Mouse (Mus musculus): Measurements from ENCODE around the gene Agpat4.

The Agpat4 gene

GRCm38 (mm10) chr17:12182702-12183485 lies 64.4 kb downstream of the Agpat4 start:
- DNase-seq (ENCODE audit: extremely low read depth, insufficient read length, low spot score): no peak

GRCm38 (mm10) chr17:12184283-12184682 lies 65.8 kb downstream of the Agpat4 start:
- DNase-seq (ENCODE audit: extremely low read depth, insufficient read length, low spot score): no peak

- no peak for DNase-seq (ENCODE audit: extremely low read depth, insufficient read length, low spot score)
These were observed 67.4 kb downstream of the Agpat4 start for GRCm38 (mm10) chr17:12185855-12186254.

- no peak for DNase-seq (ENCODE audit: extremely low read depth, insufficient read length, low spot score)
These were observed 67.8 kb downstream of the Agpat4 start for GRCm38 (mm10) chr17:12186341-12186740.

GRCm38 (mm10) chr17:12187782-12188181 lies 69.3 kb downstream of the Agpat4 start:
- no peak for DNase-seq (ENCODE audit: extremely low read depth, insufficient read length, low spot score)

- no peak for DNase-seq (ENCODE audit: extremely low read depth, insufficient read length, low spot score)
These were observed 76.6 kb downstream of the Agpat4 start for GRCm38 (mm10) chr17:12195137-12195536.

GRCm38 (mm10) chr17:12195604-12196003 lies 77.1 kb downstream of the Agpat4 start:
- no peak for DNase-seq (ENCODE audit: extremely low read depth, insufficient read length, low spot score)

- DNase-seq (ENCODE audit: extremely low read depth, insufficient read length, low spot score): no peak
These were observed 81.4 kb downstream of the Agpat4 start for GRCm38 (mm10) chr17:12199933-12200332.

- DNase-seq (ENCODE audit: extremely low read depth, insufficient read length, low spot score): no peak
These were observed 82.6 kb downstream of the Agpat4 start for GRCm38 (mm10) chr17:12201086-12201485.

- no peak for DNase-seq (ENCODE audit: extremely low read depth, insufficient read length, low spot score)
These were observed 85.0 kb downstream of the Agpat4 start for GRCm38 (mm10) chr17:12203414-12203897.

GRCm38 (mm10) chr17:12204246-12204645 lies 85.7 kb downstream of the Agpat4 start:
- DNase-seq (ENCODE audit: extremely low read depth, insufficient read length, low spot score): no peak

- no peak for DNase-seq (ENCODE audit: extremely low read depth, insufficient read length, low spot score)
These were observed 86.1 kb downstream of the Agpat4 start for GRCm38 (mm10) chr17:12204689-12205014.

GRCm38 (mm10) chr17:12205015-12205693 lies 86.7 kb downstream of the Agpat4 start:
- no peak for DNase-seq (ENCODE audit: extremely low read depth, insufficient read length, low spot score)

- no peak for DNase-seq (ENCODE audit: extremely low read depth, insufficient read length, low spot score)
These were observed 87.2 kb downstream of the Agpat4 start for GRCm38 (mm10) chr17:12205694-12206075.

GRCm38 (mm10) chr17:12206248-12206647 lies 87.7 kb downstream of the Agpat4 start:
- DNase-seq (ENCODE audit: extremely low read depth, insufficient read length, low spot score): no peak

GRCm38 (mm10) chr17:12207022-12207548 lies 88.6 kb downstream of the Agpat4 start:
- DNase-seq (ENCODE audit: extremely low read depth, insufficient read length, low spot score): no peak

GRCm38 (mm10) chr17:12209481-12209880 lies 91.0 kb downstream of the Agpat4 start:
- DNase-seq (ENCODE audit: extremely low read depth, insufficient read length, low spot score): peak; percentile 76

GRCm38 (mm10) chr17:12210544-12211132 lies 92.1 kb downstream of the Agpat4 start:
- peak; percentile 43 for DNase-seq (ENCODE audit: extremely low read depth, insufficient read length, low spot score)

- DNase-seq (ENCODE audit: extremely low read depth, insufficient read length, low spot score): no peak
These were observed 93.4 kb downstream of the Agpat4 start for GRCm38 (mm10) chr17:12211890-12212289.

- DNase-seq (ENCODE audit: extremely low read depth, insufficient read length, low spot score): no peak
These were observed 93.8 kb downstream of the Agpat4 start for GRCm38 (mm10) chr17:12212341-12212740.

- DNase-seq (ENCODE audit: extremely low read depth, insufficient read length, low spot score): no peak
These were observed 94.9 kb downstream of the Agpat4 start for GRCm38 (mm10) chr17:12213430-12213829.

Data from 3134 (cell line).